Mouse (Mus musculus): ENCODE results near the gene Arl9. TPM values are rescaled to one million over a fixed set of nuclear protein-coding genes. Genes with fewer than 3 reads are reported as not detected.

Gene Arl9
- 0.55 TPM for polyA plus RNA-seq (2017; shearing (Covaris generic))

GRCm38 (mm10) chr5:77004051-77004821 lies at the start of gene Arl9:
Arl9 (plus strand) TSS chr5:77004055.

GRCm38 (mm10) chr5:76974554-76975285 lies 29.1 kb upstream of the Arl9 start, which contains the start of gene Srp72:
Srp72 (plus strand) TSS chr5:76974683.

GRCm38 (mm10) chr5:77015544-77016482 lies 12.0 kb downstream of the Arl9 start, which contains the start of gene Thegl:
Thegl (plus strand) TSS chr5:77016023.

Other genes with a start within 250 kb of the Arl9 start
- 28.3 TPM for gene Aasdh, start 98.5 kb upstream of the Arl9 start, polyA plus RNA-seq (2017; shearing (Covaris generic))
- 131 TPM for gene Paics, start 52.7 kb upstream of the Arl9 start, polyA plus RNA-seq (2017; shearing (Covaris generic))
- 55.6 TPM for gene Ppat, start 52.5 kb upstream of the Arl9 start, polyA plus RNA-seq (2017; shearing (Covaris generic))
- gene Srp72, start 29.4 kb upstream of the Arl9 start, polyA plus RNA-seq (2017; shearing (Covaris generic)): 108 TPM
- gene Thegl, start 12.0 kb downstream of the Arl9 start, polyA plus RNA-seq (2017; shearing (Covaris generic)): not detected
- 246 TPM for gene Hopx, start 111.1 kb downstream of the Arl9 start, polyA plus RNA-seq (2017; shearing (Covaris generic))
- not detected for gene Spink2, start 207.4 kb downstream of the Arl9 start, polyA plus RNA-seq (2017; shearing (Covaris generic))

All from CD4-positive, CD25-positive, alpha-beta regulatory T cell, adult 9 weeks (primary cell).